Mouse (Mus musculus) embryonic facial prominence, embryonic 13.5 days (tissue): ENCODE data around the gene Plcd3. TPM values are rescaled to one million over a fixed set of nuclear protein-coding genes. Genes with fewer than 3 reads are reported as not detected.
A peak's percentile ranks its signal among the peaks of the same experiment; 100 is the strongest.

Source experiments
- ATAC-seq: fragments of 200-750 bp; cut with Nextera tagmentation; 2 replicates; pipeline ENCODE4 v1.8.0; 2017; ENCODE audit warnings: low read depth; ENCODE audit not compliant: insufficient number of reproducible peaks, insufficient read depth, low FRiP score, low TSS enrichment
- H3K27ac ChIP-seq: fragments of 300-500 bp; sonication (generic); 2 replicates; pipeline ENCODE4 v1.5.1; 2015; ENCODE audit warnings: moderate library complexity, mild to moderate bottlenecking, inconsistent platforms
- H3K27me3 ChIP-seq: fragments of 300-500 bp; sonication (generic); 2 replicates; pipeline ENCODE4 v1.6.1; 2015; ENCODE audit warnings: mild to moderate bottlenecking, inconsistent platforms
- H3K36me3 ChIP-seq: fragments of 300-500 bp; sonication (generic); 2 replicates; pipeline ENCODE4 v1.6.1; 2015; ENCODE audit warnings: mild to moderate bottlenecking, inconsistent platforms
- H3K4me1 ChIP-seq: fragments of 300-500 bp; sonication (generic); 2 replicates; pipeline ENCODE4 v1.6.1; 2015; ENCODE audit warnings: inconsistent platforms
- H3K4me2 ChIP-seq: fragments of 300-500 bp; sonication (generic); 2 replicates; pipeline ENCODE4 v1.6.1; 2015; ENCODE audit warnings: moderate library complexity, mild to moderate bottlenecking, inconsistent platforms
- H3K4me3 ChIP-seq: fragments of 300-500 bp; sonication (generic); 2 replicates; pipeline ENCODE4 v1.5.1; 2015; ENCODE audit warnings: mild to moderate bottlenecking, inconsistent platforms
- H3K9ac ChIP-seq: fragments of 300-500 bp; sonication (generic); 2 replicates; pipeline ENCODE4 v1.6.1; 2015; ENCODE audit warnings: mild to moderate bottlenecking, inconsistent platforms
- H3K9me3 ChIP-seq: fragments of 300-500 bp; sonication (generic); 2 replicates; pipeline ENCODE4 v1.6.1; 2016; ENCODE audit warnings: inconsistent platforms
- WGBS: fragments of 180-500 bp; shearing (Covaris S2); methylation state at CpG from one replicate; pipeline ENCODE4 v1.1.7; 2015; ENCODE audit warnings: mixed read lengths; 5-methylcytosine and 5-hydroxymethylcytosine counted together
- polyA plus RNA-seq: library from polyadenylated mRNA; unstranded; fragments of >200 nt; fragmentation: Nextera tagmentation; extraction: Ambion mirVana; gene quantifications from 2 replicates; pipeline ENCODE4 v1.2.1, GENCODE M21; 2015

Plcd3 gene
- polyA plus RNA-seq, 1 experiment from 2014 or later, result 7.2 TPM

- Histone ChIP-seq H3K9me3 (no peaks in the 10 kb centered on the region), H3K27ac (no peak overlapping the region), H3K9ac (no peak overlapping the region), H3K4me2 (no peak overlapping the region), H3K4me1 (peaks cover 17% of the 10 kb centered on the region), H3K27me3 (no peaks in the 10 kb centered on the region), H3K36me3 (peaks cover 65% of the 10 kb centered on the region), H3K4me3 (no peak overlapping the region)
- ATAC-seq, result no peak
- WGBS, result 95% methylated on average over 10 of the region's 10 CpGs
Measured at GRCm38 (mm10) chr11:103070322-103070880, 31.1 kb downstream of the Plcd3 start.

- Histone ChIP-seq H3K9ac (no peak overlapping the region), H3K27me3 (no peaks in the 10 kb centered on the region), H3K4me1 (peaks cover 15% of the 10 kb centered on the region), H3K9me3 (no peaks in the 10 kb centered on the region), H3K27ac (no peak overlapping the region), H3K36me3 (peaks cover 70% of the 10 kb centered on the region), H3K4me3 (no peak overlapping the region), H3K4me2 (no peak overlapping the region)
- WGBS, result 98% methylated on average over 2 of the region's 2 CpGs
- ATAC-seq, result no peak
Measured at GRCm38 (mm10) chr11:103069731-103070130, 31.7 kb downstream of the Plcd3 start.

- Histone ChIP-seq H3K4me2 (no peak overlapping the region), H3K9ac (no peak overlapping the region), H3K4me3 (no peak overlapping the region), H3K27ac (no peak overlapping the region), H3K36me3 (peaks cover 79% of the 10 kb centered on the region), H3K9me3 (no peaks in the 10 kb centered on the region), H3K4me1 (peaks cover 10% of the 10 kb centered on the region), H3K27me3 (no peaks in the 10 kb centered on the region)
- ATAC-seq, result no peak
- 94% methylated on average over 11 of the region's 11 CpGs for WGBS
Measured at GRCm38 (mm10) chr11:103068884-103069283, 32.6 kb downstream of the Plcd3 start.

- Histone ChIP-seq H3K4me3 (no peak overlapping the region), H3K4me2 (no peak overlapping the region), H3K4me1 (peaks cover 10% of the 10 kb centered on the region), H3K27me3 (no peaks in the 10 kb centered on the region), H3K9me3 (no peaks in the 10 kb centered on the region), H3K27ac (peak overlapping the region; percentile 62), H3K36me3 (peaks cover 85% of the 10 kb centered on the region), H3K9ac (no peak overlapping the region)
- WGBS, result 88% methylated on average over 4 of the region's 4 CpGs
- ATAC-seq, result no peak
Measured at GRCm38 (mm10) chr11:103068272-103068671, 33.2 kb downstream of the Plcd3 start.

GRCm38 (mm10) chr11:103067457-103068001 is 33.9 kb downstream of the Plcd3 start:
- peak overlapping the region; percentile 62 for H3K27ac ChIP-seq
- peaks cover 10% of the 10 kb centered on the region for H3K4me1 ChIP-seq
- 0 out of 2 replicates have a peak overlapping the region, but pooled peaks have one; percentile 36 for H3K9ac ChIP-seq
- H3K4me3 ChIP-seq, result no peak overlapping the region
- no peaks in the 10 kb centered on the region for H3K27me3 ChIP-seq
- H3K9me3 ChIP-seq, result no peaks in the 10 kb centered on the region
- H3K4me2 ChIP-seq, result no peak overlapping the region
- no peak for ATAC-seq
- WGBS, result 65% methylated on average over 8 of the region's 8 CpGs
- H3K36me3 ChIP-seq, result peaks cover 90% of the 10 kb centered on the region

- Histone ChIP-seq H3K4me2 (no peak overlapping the region), H3K4me1 (peaks cover 10% of the 10 kb centered on the region), H3K36me3 (peaks cover 90% of the 10 kb centered on the region), H3K9ac (0 out of 2 replicates have a peak overlapping the region, but pooled peaks have one; percentile 36), H3K27me3 (no peaks in the 10 kb centered on the region), H3K4me3 (no peak overlapping the region), H3K27ac (peak overlapping the region; percentile 62), H3K9me3 (no peaks in the 10 kb centered on the region)
- no peak for ATAC-seq
- 89% methylated on average over 6 of the region's 6 CpGs for WGBS
Measured at GRCm38 (mm10) chr11:103067051-103067361, 34.5 kb downstream of the Plcd3 start.

- 88% methylated on average over 14 of the region's 14 CpGs for WGBS
- Histone ChIP-seq H3K9me3 (no peaks in the 10 kb centered on the region), H3K4me2 (no peak overlapping the region), H3K4me3 (no peak overlapping the region), H3K27ac (peak overlapping the region; percentile 62; the same call in 1 of the 2 replicates), H3K27me3 (no peaks in the 10 kb centered on the region), H3K4me1 (peaks cover 10% of the 10 kb centered on the region), H3K9ac (no peak overlapping the region), H3K36me3 (peaks cover 91% of the 10 kb centered on the region)
- no peak for ATAC-seq
Measured at GRCm38 (mm10) chr11:103066191-103067050, 35.0 kb downstream of the Plcd3 start.

GRCm38 (mm10) chr11:103058499-103059085 is 42.9 kb downstream of the Plcd3 start:
- peaks cover 79% of the 10 kb centered on the region for H3K36me3 ChIP-seq

GRCm38 (mm10) chr11:103056636-103057035 is 44.8 kb downstream of the Plcd3 start:
- Histone ChIP-seq H3K36me3 (peaks cover 86% of the 10 kb centered on the region), H3K4me2 (no peak overlapping the region), H3K9ac (0 out of 2 replicates have a peak overlapping the region, but pooled peaks have one; percentile 21), H3K9me3 (no peaks in the 10 kb centered on the region), H3K27me3 (no peaks in the 10 kb centered on the region), H3K4me1 (no peaks in the 10 kb centered on the region), H3K4me3 (no peak overlapping the region), H3K27ac (no peak overlapping the region)
- WGBS, result 94% methylated on average over 7 of the region's 7 CpGs
- no peak for ATAC-seq

More at GRCm38 (mm10) chr11:103058499-103059085, 42.9 kb downstream of the Plcd3 start:
- WGBS, result 81% methylated on average over 3 of the region's 3 CpGs
- H3K9ac ChIP-seq, result no peak overlapping the region
- H3K4me3 ChIP-seq, result no peak overlapping the region
- H3K27ac ChIP-seq, result no peak overlapping the region
- no peak for ATAC-seq
- H3K9me3 ChIP-seq, result no peaks in the 10 kb centered on the region
- no peak overlapping the region for H3K4me2 ChIP-seq
- H3K27me3 ChIP-seq, result no peaks in the 10 kb centered on the region
- no peaks in the 10 kb centered on the region for H3K4me1 ChIP-seq

GRCm38 (mm10) chr11:103054798-103055197 is 46.7 kb downstream of the Plcd3 start:
- WGBS, result 53% methylated on average over 6 of the region's 6 CpGs
- ATAC-seq, result no peak
- Histone ChIP-seq H3K4me1 (no peaks in the 10 kb centered on the region), H3K9ac (no peak overlapping the region), H3K27ac (no peak overlapping the region), H3K4me3 (no peak overlapping the region), H3K9me3 (no peaks in the 10 kb centered on the region), H3K27me3 (no peaks in the 10 kb centered on the region), H3K36me3 (peaks cover 87% of the 10 kb centered on the region), H3K4me2 (no peak overlapping the region)

GRCm38 (mm10) chr11:103053191-103054076 is 48.0 kb downstream of the Plcd3 start:
- H3K27me3 ChIP-seq, result no peaks in the 10 kb centered on the region
- no peak for ATAC-seq
- no peaks in the 10 kb centered on the region for H3K9me3 ChIP-seq
- H3K4me1 ChIP-seq, result no peaks in the 10 kb centered on the region
- H3K27ac ChIP-seq, result no peak overlapping the region
- 80% methylated on average over 18 of the region's 18 CpGs for whole genome bisulfite sequencing
- H3K36me3 ChIP-seq, result peaks cover 77% of the 10 kb centered on the region
- no peak overlapping the region for H3K9ac ChIP-seq
- no peak overlapping the region for H3K4me3 ChIP-seq
- H3K4me2 ChIP-seq, result no peak overlapping the region
